Mouse (Mus musculus) spleen, adult 2 months (tissue): ENCODE results near the gene Colq. TPM values are rescaled to one million over a fixed set of nuclear protein-coding genes. Genes with fewer than 3 reads are reported as not detected.
A peak's percentile ranks its signal among the peaks of the same experiment; 100 is the strongest.

Experiments
- DNase-seq, 2 experiments: peaks; one replicate each; pipeline versions ENCODE4 v3.0.0 to v3.0.0-alpha.2; 2012 to 2021; ENCODE audit warnings: low spot score in 2 of 2, low read depth in 1 of 2
- H3K27ac ChIP-seq: fragments of 200-500 bp; 2 replicates; pipeline ENCODE4 v1.5.1; 2012; ENCODE audit warnings: low read length, inconsistent platforms; ENCODE audit not compliant: insufficient read depth
- H3K27me3 ChIP-seq: fragments of 200-500 bp; 2 replicates; pipeline ENCODE4 v1.6.1; 2012; ENCODE audit warnings: mild to moderate bottlenecking, moderate library complexity, low read length, inconsistent platforms; ENCODE audit not compliant: control insufficient read depth, insufficient read depth
- H3K36me3 ChIP-seq: fragments of 200-500 bp; 2 replicates; pipeline ENCODE4 v1.6.1; 2012; ENCODE audit warnings: mild to moderate bottlenecking, low read length, inconsistent platforms; ENCODE audit not compliant: control insufficient read depth, insufficient read depth
- H3K4me1 ChIP-seq: fragments of 200-500 bp; 2 replicates; pipeline ENCODE4 v1.6.1; 2011; ENCODE audit warnings: inconsistent platforms; ENCODE audit not compliant: control insufficient read depth, insufficient read depth, insufficient read length
- H3K4me3 ChIP-seq: fragments of 200-500 bp; 2 replicates; pipeline ENCODE4 v1.5.1; 2011; ENCODE audit warnings: mild to moderate bottlenecking, inconsistent platforms; ENCODE audit not compliant: insufficient read depth, insufficient read length; ENCODE audit errors: extremely low read depth
- CTCF ChIP-seq: fragments of 200-500 bp; IDR thresholded peaks from 2 replicates; pipeline ENCODE4 v1.5.1; 2011; ENCODE audit warnings: mild to moderate bottlenecking, inconsistent platforms; ENCODE audit not compliant: insufficient read depth, insufficient read length, insufficient replicate concordance; ENCODE audit errors: extremely low read depth
- POLR2A ChIP-seq: fragments of 200-500 bp; IDR thresholded peaks from 2 replicates; pipeline ENCODE4 v1.6.1; 2011; ENCODE audit warnings: low read depth, low read length, inconsistent platforms
- WGBS: fragments of 180-500 bp; shearing (Covaris S2); methylation state at CpG from one replicate; pipeline ENCODE4 v1.1.7; 2018; 5-methylcytosine and 5-hydroxymethylcytosine counted together
- polyA plus RNA-seq: library from polyadenylated mRNA; depleted of rRNA; stranded (reverse); fragments of >200 nt; gene quantifications from 2 replicates; pipeline ENCODE4 v1.2.3, GENCODE M21; 2012

Gene Colq
- polyA plus RNA-seq, 1 experiment, result 13.9 TPM

DNA sequence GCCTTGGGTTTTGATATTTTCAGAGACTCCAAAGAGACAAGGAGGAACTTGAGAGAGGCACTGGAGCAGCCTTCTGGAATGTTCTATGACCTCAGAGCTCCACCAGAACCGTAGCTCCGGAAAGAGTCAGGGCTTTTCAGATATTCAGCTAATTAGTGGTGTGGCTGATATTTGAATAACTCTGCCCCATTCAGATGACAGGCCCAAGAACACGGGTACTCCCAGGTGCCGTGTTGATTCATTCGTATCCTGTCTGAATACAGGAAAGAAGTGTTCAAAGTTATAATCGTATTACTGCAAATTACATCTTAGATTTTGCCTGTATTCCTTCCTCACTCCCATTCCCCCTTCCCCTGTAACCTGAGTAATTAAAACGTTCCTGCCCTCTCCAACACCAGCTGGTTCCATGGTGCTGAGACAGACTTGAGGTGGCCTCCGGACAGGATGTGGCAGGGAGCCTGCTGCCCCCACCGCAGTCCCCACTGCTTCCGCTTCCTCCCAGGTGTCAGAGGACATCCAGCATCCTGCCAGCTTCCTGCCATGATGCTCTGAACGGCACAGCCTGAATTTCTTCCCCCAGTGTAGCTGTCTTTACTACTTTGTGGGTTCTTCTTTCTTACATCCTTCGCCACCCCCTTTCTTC, 59.5 kb downstream of the Colq start:
- H3K4me1 ChIP-seq, result peaks cover 16% of the 10 kb centered on the region; the same call in 1 of the 2 replicates
- WGBS, result 10% methylated on average over 12 of the region's 12 CpGs
- H3K27ac ChIP-seq, result peak overlapping the region; percentile 51
- H3K4me3 ChIP-seq, result peak overlapping the region; percentile 34
- peak; percentile 66 to 77 for DNase-seq
- TF ChIP-seq CTCF (no peak), POLR2A (no peak; the same call in 1 of the 2 replicates)
- H3K27me3 ChIP-seq, result no peaks in the 10 kb centered on the region
- no peaks in the 10 kb centered on the region for H3K36me3 ChIP-seq

DNA sequence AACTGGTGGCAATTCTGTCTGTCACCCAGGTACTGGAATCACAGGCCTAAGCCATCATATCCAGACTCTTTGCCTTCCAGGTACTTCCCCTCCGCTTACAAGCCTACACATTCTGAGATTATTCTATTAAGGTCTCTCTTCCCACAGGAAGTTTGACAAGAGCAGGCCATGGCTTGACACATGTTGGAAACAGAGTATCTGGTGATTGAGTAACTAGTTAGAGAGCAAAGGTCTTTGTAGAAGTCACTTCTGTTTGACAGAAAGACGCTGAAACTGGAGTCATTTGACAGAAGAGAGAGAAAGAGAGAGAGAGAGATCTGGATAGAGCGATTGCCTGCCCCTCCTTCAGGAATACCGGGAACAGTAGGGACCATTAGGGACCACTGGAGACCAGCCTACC, 60.3 kb downstream of the Colq start:
- H3K4me3 ChIP-seq, result no peak overlapping the region
- no peak for DNase-seq
- H3K36me3 ChIP-seq, result no peaks in the 10 kb centered on the region
- H3K27me3 ChIP-seq, result no peaks in the 10 kb centered on the region
- WGBS, result 80% methylated on average over 4 of the region's 4 CpGs
- TF ChIP-seq POLR2A (no peak), CTCF (no peak)
- no peak overlapping the region for H3K27ac ChIP-seq
- H3K4me1 ChIP-seq, result peaks cover 14% of the 10 kb centered on the region; the same call in 1 of the 2 replicates

DNA sequence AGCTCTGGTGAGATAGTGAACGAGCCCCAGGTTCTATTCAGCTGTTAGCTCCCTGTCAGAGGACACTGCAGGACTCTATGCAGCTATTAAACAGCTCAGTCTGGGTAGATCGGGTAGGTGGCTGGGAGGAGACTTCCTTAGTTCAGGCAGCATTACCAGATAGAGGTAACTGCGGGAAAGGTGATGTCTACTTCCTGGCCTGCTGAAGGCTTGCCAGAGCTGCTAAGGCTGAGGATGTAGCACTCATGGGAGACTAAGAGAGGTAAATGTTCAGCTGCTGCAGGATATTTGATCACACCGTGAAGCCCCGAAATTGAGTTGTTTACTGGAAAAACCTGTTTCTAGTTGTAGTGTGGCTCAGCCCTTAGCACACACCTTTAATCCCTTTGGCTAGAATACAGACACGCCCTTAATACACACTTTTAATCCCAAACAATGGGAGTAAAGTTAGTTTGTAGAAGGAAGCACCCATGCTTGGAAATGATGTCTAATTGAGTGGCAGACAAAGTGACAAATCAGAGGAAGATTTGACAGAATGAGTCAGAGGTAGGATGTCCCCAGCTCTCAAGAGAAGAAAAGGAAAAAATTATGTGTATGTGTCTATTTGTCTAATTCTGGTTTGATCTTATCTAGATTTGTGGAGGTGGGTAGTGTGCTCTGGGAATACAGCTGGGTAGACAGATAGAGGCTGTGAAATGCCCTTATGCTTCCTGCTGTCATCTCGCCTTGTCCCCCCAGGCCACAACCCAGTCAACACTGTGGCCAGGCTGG, 65.9 kb downstream of the Colq start:
- H3K27me3 ChIP-seq, result no peaks in the 10 kb centered on the region
- no peak for DNase-seq
- WGBS, result 78% methylated on average over 7 of the region's 7 CpGs
- H3K27ac ChIP-seq, result no peak overlapping the region
- H3K36me3 ChIP-seq, result no peaks in the 10 kb centered on the region
- TF ChIP-seq POLR2A (no peak), CTCF (no peak)
- H3K4me1 ChIP-seq, result no peaks in the 10 kb centered on the region
- no peak overlapping the region for H3K4me3 ChIP-seq

DNA sequence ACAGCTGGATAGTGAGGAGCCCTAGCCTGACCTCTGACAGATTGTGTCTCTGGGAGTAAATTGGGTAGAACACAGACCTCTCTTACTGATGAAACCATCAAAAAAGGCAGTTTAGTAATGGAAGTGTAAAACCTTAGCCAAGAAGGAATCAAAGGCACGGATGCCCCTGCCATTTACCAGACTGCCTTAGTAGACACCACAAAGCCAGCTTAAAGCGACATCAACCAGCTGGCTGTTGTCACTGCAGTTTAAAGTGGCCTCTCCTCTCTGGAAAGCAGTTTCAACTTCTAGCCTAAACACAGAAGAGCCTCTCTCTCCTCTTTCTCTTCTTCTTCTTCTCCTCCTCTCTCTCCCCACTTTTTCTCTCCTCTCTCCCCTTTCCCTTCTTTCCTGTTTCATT, 69.8 kb downstream of the Colq start:
- no peak for DNase-seq
- Histone ChIP-seq H3K27me3 (no peaks in the 10 kb centered on the region), H3K36me3 (no peaks in the 10 kb centered on the region), H3K27ac (no peak overlapping the region), H3K4me1 (no peaks in the 10 kb centered on the region), H3K4me3 (no peak overlapping the region)
- WGBS, result 67% methylated on average over 2 of the region's 2 CpGs
- TF ChIP-seq CTCF (no peak), POLR2A (no peak)

GRCm38 (mm10) chr14:31519165-31519564, 72.0 kb downstream of the Colq start:
- Histone ChIP-seq H3K36me3 (no peaks in the 10 kb centered on the region), H3K27ac (no peak overlapping the region), H3K27me3 (no peaks in the 10 kb centered on the region), H3K4me1 (no peaks in the 10 kb centered on the region), H3K4me3 (no peak overlapping the region)
- DNase-seq, result no peak
- WGBS, result 44% methylated on average over 3 of the region's 3 CpGs
- TF ChIP-seq POLR2A (no peak), CTCF (peak; percentile 9; the same call in 1 of the 2 replicates)

DNA sequence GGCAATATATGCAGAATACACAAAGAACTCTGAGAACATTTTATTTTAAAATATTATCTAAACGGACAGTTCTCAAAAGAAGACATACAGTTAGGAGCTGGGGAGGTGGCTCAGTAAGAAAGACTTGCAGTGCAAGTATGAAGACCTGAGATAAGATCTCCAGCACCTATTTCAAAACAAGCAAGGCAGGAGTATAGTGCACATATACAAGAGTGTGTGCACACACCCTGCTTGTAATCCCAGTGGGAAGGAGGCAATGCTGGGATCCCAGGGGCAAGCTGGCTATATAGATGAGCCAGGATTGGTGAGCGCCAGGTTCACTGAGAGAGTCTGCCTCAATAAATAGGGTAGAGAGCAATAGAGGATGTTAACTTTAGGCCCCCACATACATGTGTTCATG, 75.2 kb downstream of the Colq start:
- TF ChIP-seq CTCF (no peak), POLR2A (no peak)
- whole genome bisulfite sequencing, result 89% methylated on average over 2 of the region's 2 CpGs
- no peak overlapping the region for H3K27ac ChIP-seq
- no peaks in the 10 kb centered on the region for H3K27me3 ChIP-seq
- no peaks in the 10 kb centered on the region for H3K4me1 ChIP-seq
- H3K4me3 ChIP-seq, result no peak overlapping the region
- no peak for DNase-seq
- no peaks in the 10 kb centered on the region for H3K36me3 ChIP-seq

DNA sequence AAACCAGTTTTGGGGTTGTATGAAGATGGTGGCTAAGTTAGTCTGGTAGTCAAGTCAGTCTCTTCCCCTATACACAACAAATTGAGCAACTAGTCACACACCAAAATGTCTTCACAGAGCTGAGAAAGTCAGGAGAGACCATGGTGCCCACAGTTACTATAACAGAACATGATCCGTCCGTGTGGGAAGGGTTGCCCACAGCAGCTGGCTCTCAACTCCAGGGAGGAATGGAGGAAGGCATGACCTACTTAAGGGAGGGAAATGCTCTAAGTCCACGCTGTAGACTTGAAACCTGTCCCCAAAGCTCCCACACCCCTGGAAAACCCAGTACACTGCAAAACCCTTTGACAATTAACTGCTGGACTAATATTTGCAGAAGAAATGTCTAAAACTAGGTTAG, 80.8 kb downstream of the Colq start:
- Histone ChIP-seq H3K4me3 (no peak overlapping the region), H3K27me3 (no peaks in the 10 kb centered on the region), H3K36me3 (peaks cover 30% of the 10 kb centered on the region), H3K27ac (no peak overlapping the region), H3K4me1 (no peaks in the 10 kb centered on the region)
- no peak for DNase-seq
- WGBS, result 92% methylated on average over 3 of the region's 3 CpGs
- TF ChIP-seq POLR2A, result no peak
- TF ChIP-seq CTCF, result no peak
